Mouse (Mus musculus): ENCODE measurements around the gene Bhlhe41.

- TF ChIP-seq POLR2A (IDR thresholded peaks at IDR 0.05; ENCODE audit: low read depth, low read length) (no peak), CTCF (IDR thresholded peaks at IDR 0.05; ENCODE audit: borderline replicate concordance, insufficient read depth, low read length) (no peak)
Measured at GRCm38 (mm10) chr6:145864171-145864570, 1.2 kb downstream of the Bhlhe41 start.

All from embryonic fibroblast, embryonic 13.5 days (primary cell).